Mouse (Mus musculus) kidney, adult 11 months (tissue): ENCODE results near the gene Ccni.

Experiments used
- DNase-seq: peaks from one replicate; pipeline ENCODE4 v3.0.0; 2022

Gene Ccni

GRCm38 (mm10) chr5:93190428-93190827 is 15.9 kb downstream of the Ccni start:
- no peak for DNase-seq

- no peak for DNase-seq
Observed at GRCm38 (mm10) chr5:93189607-93190006, 16.7 kb downstream of the Ccni start.

DNA sequence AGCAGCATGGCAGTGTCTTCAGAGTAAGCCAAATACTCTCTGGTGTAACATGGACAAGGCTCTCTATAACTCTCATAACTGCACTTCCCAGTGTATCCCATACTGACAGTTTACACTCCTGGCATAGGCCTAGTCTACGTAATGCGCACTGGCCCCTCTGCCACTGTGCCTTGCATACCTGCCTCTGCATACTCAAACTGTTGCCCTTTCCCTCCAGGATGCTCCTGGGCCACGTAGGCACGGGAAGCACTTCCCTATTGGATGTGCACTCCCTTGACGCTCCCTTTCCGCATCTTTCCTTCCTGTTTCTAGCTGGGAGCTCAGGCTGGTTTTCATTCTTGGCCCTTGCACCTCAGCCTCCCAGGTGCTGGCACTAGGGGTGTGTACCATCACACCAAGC is 21.7 kb downstream of the Ccni start:
- DNase-seq, result no peak

- no peak for DNase-seq
Observed at GRCm38 (mm10) chr5:93183311-93183710, 23.0 kb downstream of the Ccni start.

GRCm38 (mm10) chr5:93180252-93180651 is 26.0 kb downstream of the Ccni start:
- DNase-seq, result no peak

DNA sequence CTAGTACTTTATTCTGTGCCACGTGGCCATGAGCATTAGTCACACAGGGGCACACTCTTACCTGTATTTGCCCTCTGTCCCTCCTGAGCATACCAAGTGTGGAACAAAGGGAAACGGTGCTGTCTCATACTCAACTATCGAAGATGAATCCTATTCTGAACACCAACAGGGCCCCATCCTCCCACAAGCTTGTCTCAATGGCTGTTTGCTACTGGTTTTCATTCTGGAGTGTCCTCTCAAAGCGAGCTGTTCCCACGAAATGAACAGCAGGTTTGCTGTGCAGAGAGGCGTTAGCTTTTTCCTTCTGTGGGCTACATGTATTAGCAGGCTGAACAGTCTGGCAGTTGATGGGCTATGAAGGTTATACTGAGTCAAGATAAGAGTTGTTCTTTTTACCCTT is 27.7 kb downstream of the Ccni start:
- DNase-seq, result no peak

DNA sequence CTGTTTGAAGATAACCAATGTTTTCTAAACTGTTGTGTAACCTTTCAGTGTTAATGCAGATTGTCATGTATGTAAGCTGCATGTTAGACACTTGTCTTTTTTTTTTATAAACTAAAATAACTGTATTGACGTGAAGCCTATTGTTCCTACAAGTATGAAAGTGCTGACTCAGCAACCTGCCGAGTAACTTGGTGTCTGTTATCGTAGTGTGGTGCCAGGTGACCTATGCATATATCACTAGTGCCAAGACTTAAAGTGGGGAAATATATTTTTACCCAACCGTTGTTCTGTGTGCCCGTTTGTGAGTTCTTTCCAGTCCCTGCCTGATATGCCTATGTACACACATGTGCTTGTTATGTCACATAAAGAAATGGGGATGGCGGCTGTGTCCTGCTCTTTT is 31.6 kb downstream of the Ccni start:
- no peak for DNase-seq

GRCm38 (mm10) chr5:93172536-93172935 is 33.8 kb downstream of the Ccni start:
- no peak for DNase-seq

DNA sequence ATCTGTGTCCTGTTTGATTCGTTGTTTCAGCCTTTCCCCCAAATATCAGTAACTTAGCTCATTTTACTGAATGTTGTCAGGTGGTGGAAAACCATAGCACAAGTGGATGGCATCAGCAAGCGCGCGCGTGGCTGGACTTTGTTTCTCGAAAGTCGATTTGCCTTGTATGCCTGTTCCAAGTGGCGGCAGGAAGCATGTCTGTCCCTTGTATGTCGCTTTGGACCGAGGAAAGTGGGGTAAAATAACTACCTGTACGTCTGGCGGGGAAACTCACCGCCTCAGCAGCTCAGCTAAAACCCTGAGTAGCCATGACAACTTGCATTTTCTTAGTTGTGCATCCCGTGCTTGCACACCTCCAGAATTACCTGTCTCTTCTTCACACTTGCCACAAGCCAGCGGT is 34.9 kb downstream of the Ccni start:
- no peak for DNase-seq

DNA sequence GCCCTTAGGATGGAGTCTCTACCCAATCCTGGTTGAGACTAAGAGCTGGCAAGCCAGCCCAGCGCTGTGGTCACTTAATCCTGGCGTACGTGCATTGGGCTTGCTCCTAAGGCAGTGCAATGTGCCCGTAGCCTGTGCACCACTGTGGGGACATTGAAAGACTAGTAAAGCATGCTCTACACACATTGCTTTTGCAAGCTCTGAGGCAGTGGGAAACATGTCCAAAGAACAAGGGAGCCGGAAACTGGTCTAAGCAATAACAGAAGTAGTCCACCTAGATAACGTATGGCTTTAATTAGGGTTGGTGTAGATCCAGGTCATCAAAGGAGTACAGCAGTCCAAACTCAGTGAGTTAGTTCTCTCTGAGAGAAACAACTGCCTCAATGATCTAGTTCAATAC is 37.6 kb downstream of the Ccni start:
- no peak for DNase-seq

DNA sequence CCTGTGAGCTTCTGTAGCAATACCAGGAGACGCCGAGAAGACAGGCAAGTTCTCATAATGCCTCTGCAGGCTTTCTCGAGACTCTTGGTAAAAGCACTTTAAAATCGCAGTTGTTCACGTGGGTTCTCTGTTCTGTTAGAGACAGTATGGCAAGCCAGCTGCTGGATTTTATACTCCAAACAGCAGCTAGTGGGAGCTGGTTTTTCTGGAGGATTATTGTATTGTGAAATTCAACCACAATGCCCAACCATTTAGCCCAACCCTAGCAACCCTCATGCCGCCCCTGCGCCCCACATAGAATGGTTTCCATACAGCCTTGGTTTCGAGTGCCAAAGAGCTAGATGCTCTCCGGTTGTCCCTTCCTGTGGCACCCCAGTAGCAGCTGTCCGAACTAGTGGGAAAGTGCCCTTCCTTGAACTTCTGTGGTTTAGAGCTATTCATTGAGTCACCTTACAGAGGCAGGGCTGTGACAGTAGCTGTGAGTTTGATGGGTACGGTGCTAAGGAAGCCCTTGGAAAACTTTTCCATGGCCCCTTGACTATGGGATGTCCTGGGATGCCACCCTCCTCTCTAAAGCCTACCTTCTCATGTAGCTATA is 38.3 kb downstream of the Ccni start:
- no peak for DNase-seq

- peak; percentile 33 for DNase-seq
Observed at GRCm38 (mm10) chr5:93163541-93163940, 42.8 kb downstream of the Ccni start.

DNA sequence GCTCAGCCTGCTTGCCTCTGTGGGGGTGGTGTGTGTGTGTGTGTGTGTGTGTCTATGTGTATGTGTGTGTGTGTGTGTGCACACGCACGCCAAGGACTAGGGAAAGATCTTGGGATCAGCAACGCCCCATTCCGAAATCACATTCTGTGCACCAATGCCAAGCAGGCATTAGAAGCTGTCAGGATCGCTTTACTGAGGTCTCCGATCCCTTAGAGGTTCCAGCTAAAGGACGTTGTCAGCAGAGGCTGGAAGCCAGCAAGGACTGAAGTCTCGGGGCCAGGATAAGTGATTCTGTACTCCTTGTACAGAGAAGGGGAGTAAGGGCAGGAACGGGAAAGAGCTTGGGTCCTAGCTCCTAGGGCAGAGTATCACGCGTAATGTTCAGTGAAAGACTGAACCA is 51.9 kb downstream of the Ccni start:
- DNase-seq, result no peak

GRCm38 (mm10) chr5:93152451-93152850 is 53.8 kb downstream of the Ccni start:
- no peak for DNase-seq

DNA sequence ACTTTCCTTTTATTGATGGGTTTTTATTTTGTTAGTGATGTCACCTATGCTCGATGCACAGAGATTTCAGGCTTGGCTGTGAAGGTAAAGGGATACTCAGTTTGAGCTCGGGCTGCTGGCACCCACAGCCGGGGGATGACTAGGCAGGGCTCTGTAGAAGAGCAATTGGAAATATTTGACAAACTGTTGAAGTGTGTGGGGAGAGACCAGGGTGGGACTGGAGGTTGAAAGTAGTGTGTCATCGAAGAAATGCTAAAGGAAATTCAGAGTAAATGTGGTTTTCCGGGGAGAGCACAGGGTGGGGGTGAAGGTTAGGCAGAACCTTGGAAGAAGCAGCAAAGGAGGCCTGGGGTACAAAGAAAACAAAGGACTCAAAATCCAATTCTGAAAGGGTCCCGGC is 54.3 kb downstream of the Ccni start:
- DNase-seq, result no peak

- DNase-seq, result peak; percentile 13
Observed at GRCm38 (mm10) chr5:93149969-93150777, 56.1 kb downstream of the Ccni start.

- no peak for DNase-seq
Observed at GRCm38 (mm10) chr5:93145504-93145903, 60.8 kb downstream of the Ccni start.

- no peak for DNase-seq
Observed at GRCm38 (mm10) chr5:93144874-93145273, 61.4 kb downstream of the Ccni start.

DNA sequence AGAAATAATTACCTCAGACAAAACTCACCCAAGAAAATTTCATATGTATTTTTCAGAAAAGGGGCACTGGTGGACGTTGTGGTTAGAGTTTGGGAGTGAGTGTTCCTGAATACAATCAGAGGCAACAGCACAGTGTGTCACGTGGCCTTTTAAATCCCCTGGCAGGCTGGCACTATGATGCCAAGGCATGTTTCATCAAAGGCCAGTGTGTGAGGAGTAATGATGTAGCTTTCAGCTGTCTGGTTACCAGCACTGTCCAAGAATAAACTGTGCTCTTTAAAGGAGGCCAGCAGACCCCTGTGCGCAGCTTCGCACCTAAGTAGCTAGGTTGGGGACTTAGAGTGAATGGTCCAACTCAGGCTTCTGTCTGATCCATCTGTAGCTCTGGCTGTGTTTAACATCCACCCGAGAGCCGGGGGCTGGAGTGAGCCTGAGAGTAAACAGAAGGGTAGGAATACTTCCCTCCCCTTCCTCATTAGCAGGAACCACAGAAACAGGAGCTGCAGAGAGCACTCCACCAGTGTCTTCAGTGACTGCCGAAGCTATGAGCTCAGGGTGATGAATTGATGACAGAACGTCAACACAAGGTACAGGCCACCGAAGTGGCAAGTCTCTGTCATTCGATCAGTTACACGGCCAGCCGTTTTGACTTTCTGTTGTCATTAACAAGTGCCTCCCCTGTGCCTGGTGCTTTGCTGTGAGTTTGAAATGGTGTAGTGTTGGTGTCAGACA is 62.8 kb downstream of the Ccni start:
- no peak for DNase-seq

DNA sequence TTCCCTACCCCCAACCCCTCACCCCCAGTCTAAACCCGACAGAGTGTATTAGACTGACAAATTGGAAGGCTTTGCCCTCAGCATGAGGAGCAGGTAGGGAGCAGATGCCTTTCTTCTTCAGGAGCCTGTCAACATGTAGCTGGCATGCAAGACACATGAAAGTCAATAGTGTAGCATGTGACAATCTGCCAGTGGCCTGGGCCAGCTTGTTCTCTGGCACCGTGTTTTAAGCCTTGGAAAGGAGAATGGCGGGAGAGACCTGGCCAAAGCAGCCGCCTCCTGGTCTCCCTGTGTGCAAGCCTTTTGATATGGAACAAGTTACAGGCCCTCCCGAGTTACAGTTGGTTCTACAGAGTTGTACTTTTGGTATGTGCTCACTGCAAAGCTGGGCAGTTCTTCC is 65.5 kb downstream of the Ccni start:
- DNase-seq, result no peak

- DNase-seq, result no peak
Observed at GRCm38 (mm10) chr5:93139350-93139749, 66.9 kb downstream of the Ccni start.

DNA sequence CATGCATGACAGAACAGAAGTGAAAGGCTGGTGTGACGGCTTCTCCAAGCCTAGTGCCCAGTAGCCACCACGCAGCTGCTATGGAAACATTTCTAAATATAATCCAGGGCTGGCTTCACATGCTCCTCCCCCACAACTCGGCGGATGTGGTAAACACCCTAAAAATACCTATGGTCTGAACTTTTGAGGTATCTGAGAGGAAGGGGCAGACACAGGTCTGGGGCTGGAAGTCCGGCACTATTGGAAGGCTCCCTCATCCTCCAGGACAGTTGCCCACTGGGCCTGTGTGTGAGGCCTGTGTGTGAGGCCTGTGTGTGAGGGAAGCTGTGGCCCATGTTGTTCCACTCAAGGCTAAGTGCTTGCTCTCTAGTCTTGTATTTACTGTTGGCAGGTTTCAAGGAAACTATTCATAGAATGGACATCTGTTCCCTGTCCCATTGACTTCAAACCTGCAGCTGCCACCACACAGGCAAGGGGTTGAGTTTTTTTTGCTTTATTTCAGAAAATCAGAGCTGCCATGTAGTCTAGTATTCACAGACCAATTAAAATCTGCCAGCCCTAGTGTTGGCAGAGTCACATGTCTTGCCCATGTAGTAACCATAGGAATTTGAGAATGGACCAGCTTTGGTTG is 69.2 kb downstream of the Ccni start:
- peak; percentile 15 for DNase-seq

- DNase-seq, result no peak
Observed at GRCm38 (mm10) chr5:93135368-93136107, 70.8 kb downstream of the Ccni start.
